Mouse (Mus musculus): ENCODE results near the gene Il7r.

The Il7r gene

GRCm38 (mm10) chr15:9471053-9471685, 58.8 kb downstream of the Il7r start:
- no peak for DNase-seq (ENCODE audit: low spot score)

- no peak for DNase-seq (ENCODE audit: low spot score)
These were observed 65.9 kb downstream of the Il7r start for GRCm38 (mm10) chr15:9464039-9464438.

- no peak for DNase-seq (ENCODE audit: low spot score)
These were observed 66.4 kb downstream of the Il7r start for GRCm38 (mm10) chr15:9463521-9464027.

All from layer of hippocampus, adult 11-12 months (tissue).